Mouse (Mus musculus) layer of hippocampus, postnatal 10 days (tissue): ENCODE measurements at regions not wholly inside any gene's neighbourhood (a gene's known extent, or its start where the extent isn't known, plus 50 kb on each side); places are given as distances from the start of the nearest gene placed in this dataset.
"Not testable (repeated sequence)": the region's sequence is repeated elsewhere in the genome, so short reads cannot be mapped to it uniquely, and the experiment has no call there.

Experiments
- DNase-seq, 2 experiments: peaks; one replicate each; pipeline ENCODE4 v3.0.0; 2021; ENCODE audit warnings: low spot score in 2 of 2

- not testable (repeated sequence) for DNase-seq
These were observed 143.5 kb upstream of the Tacstd2 start for GRCm38 (mm10) chr6:67679106-67679505.

GRCm38 (mm10) chr6:67674717-67675116 is 139.1 kb upstream of the Tacstd2 start:
- not testable (repeated sequence) for DNase-seq

DNA sequence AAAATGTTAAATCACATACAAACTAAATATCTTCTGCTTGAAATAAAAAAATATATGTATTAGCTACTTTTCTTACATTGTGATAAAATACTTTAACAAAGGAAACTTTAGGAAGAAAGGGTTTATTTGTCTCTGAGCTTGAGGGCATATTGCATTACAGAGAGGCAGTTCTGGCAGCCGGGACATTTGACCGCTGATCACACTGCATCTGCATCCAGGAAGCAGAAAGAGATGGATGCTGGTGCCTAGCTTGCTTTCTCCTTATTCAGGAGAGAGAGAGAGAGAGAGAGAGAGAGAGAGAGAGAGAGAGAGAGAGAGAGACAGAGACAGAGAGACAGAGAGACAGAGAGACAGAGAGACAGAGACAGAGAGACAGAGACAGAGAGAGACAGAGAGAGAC is 137.7 kb upstream of the Tacstd2 start:
- not testable (repeated sequence) for DNase-seq

DNA sequence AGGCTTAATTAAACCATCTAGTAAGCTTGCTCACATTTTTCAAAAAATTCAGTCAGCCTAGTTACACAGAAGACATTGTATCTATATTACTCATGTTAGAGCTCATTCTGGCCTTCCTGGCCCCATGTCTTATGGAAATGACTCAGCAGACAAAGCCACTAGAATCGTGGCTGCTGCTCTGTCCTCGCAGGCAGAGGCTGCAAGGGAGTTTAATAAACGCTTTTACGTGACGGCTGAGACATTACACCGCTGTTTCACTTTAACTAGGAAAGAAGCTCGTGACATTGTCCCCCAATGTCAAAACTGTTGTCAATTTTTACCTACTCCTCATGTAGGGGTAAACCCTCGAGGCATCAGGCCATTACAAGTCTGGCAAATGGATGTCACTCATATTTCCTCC is 132.5 kb upstream of the Tacstd2 start:
- not testable (repeated sequence) for DNase-seq

DNA sequence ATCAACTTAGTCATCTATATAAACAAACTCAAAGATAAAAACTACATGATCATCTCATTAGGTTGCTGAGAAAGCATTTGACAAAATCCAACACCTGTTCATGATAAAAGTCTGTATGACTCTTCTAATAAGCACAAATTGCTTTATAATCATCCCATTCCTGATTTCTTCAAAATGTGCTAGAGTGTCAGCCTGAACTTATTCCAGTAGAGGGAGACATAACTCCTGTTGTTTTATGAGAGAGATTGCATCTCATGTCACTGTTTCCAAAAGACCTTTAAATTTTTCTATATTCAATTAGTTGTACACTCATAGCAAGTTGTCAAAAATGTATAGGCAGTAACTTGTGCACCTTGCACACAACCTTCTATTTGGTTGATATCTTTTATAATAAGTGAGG is 96.0 kb upstream of the Tacstd2 start:
- DNase-seq: no peak

- peak in 1 of 2 experiments; percentile 2 for DNase-seq
These were observed 74.8 kb upstream of the Tacstd2 start for GRCm38 (mm10) chr6:67610402-67610801.

- DNase-seq: not testable (repeated sequence)
These were observed 73.9 kb upstream of the Tacstd2 start for GRCm38 (mm10) chr6:67609461-67609860.
